Mouse (Mus musculus) neural tube, embryonic 14.5 days (tissue): Measurements from ENCODE around the gene Hnrnpu. TPM values are rescaled to one million over a fixed set of nuclear protein-coding genes. Genes with fewer than 3 reads are reported as not detected.

Experiments
- ATAC-seq: fragments of 200-750 bp; cut with Nextera tagmentation; 2 replicates; pipeline ENCODE4 v1.8.0; 2017; ENCODE audit warnings: low read depth, mild to moderate bottlenecking, moderate TSS enrichment, moderate library complexity
- H3K27ac ChIP-seq: fragments of 300-500 bp; sonication (generic); 2 replicates; pipeline ENCODE4 v1.5.1; 2014; ENCODE audit warnings: low read depth, mild to moderate bottlenecking, control low read depth, low read length, moderate library complexity, mixed read lengths
- H3K27me3 ChIP-seq: fragments of 300-500 bp; sonication (generic); 2 replicates; pipeline ENCODE4 v1.6.1; 2014; ENCODE audit warnings: low read length; ENCODE audit not compliant: control insufficient read depth, insufficient read depth
- H3K36me3 ChIP-seq: fragments of 300-500 bp; sonication (generic); 2 replicates; pipeline ENCODE4 v1.6.1; 2014; ENCODE audit warnings: low read length, mixed read lengths; ENCODE audit not compliant: control insufficient read depth, insufficient read depth
- H3K4me1 ChIP-seq: fragments of 300-500 bp; sonication (generic); 2 replicates; pipeline ENCODE4 v1.6.1; 2014; ENCODE audit warnings: low read length; ENCODE audit not compliant: control insufficient read depth, insufficient read depth
- H3K4me2 ChIP-seq: fragments of 300-500 bp; sonication (generic); 2 replicates; pipeline ENCODE4 v1.6.1; 2014; ENCODE audit warnings: mild to moderate bottlenecking, low read depth, low read length, control low read depth
- H3K4me3 ChIP-seq: fragments of 300-500 bp; sonication (generic); 2 replicates; pipeline ENCODE4 v1.5.1; 2014; ENCODE audit warnings: low read depth, low read length, control low read depth, mixed read lengths
- H3K9ac ChIP-seq: fragments of 300-500 bp; sonication (generic); replicated peaks from 2 replicates; pipeline ENCODE4 v1.6.1; 2014; ENCODE audit warnings: low read depth, mild to moderate bottlenecking, control low read depth, low read length, mixed read lengths
- H3K9me3 ChIP-seq: fragments of 300-500 bp; sonication (generic); 2 replicates; pipeline ENCODE4 v1.6.1; 2016; ENCODE audit warnings: low read length; ENCODE audit not compliant: control insufficient read depth
- WGBS: fragments of 180-500 bp; shearing (Covaris S2); extraction: QIAGEN DNeasy Blood & Tissue Kit; methylation state at CpG from one replicate; pipeline ENCODE4 v1.1.7; 2014; 5-methylcytosine and 5-hydroxymethylcytosine counted together
- polyA plus RNA-seq: library from polyadenylated mRNA; unstranded; fragments of >200 nt; fragmentation: Nextera tagmentation; extraction: Ambion mirVana; gene quantifications from 2 replicates; pipeline ENCODE4 v1.2.1, GENCODE M21; 2014

Gene Hnrnpu
- polyA plus RNA-seq, result 267 and 325 TPM in 2 replicates

DNA sequence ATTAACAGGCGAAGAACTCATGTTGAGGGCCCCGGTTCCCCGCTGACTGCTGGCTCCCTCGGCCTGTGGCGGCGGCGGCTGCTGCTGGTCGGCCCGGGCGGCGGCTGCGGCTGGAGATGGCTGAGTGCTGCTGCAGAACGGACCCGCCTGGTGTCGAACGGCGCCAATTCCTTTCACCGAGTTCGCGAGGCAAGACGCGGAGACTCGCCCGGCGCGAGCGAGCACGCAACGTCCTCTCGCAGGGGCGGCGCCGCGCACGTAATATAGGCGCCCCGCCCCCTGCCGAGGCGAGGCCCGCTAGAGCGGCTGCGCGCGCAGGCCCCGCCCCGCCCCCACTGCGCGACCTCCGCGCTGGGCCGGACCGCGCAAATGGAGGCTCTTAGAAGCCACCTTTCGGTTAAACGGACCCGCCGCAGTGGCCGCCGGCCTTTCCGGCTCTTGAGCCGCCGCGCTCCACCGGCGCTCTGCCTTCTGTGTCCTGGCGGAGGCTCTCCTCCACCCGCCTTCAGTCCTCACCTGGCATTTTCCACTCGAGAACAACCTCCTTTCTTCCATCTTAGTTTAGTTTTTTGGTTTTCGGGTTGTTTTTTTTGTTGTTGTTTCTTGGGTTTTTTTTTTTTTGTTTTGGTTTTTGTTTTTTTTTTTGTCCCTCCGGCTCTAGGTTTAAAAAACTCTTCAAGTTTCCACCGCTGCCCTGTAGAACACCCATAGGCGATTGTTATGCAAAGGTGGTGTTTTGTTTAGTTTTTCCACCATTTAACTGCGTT is at the start of gene Hnrnpu:
Gene Hnrnpu (minus strand): TSS at position 247 of the 767 bp plus-strand sequence.
- Histone ChIP-seq H3K9me3 (no peaks in the 10 kb centered on the region), H3K4me2 (peak within 1 kb of the TSS; percentile 81), H3K27me3 (no peaks in the 10 kb centered on the region), H3K36me3 (peaks cover 17% of the 10 kb centered on the region), H3K4me3 (peak within 1 kb of the TSS; percentile 99), H3K9ac (peak within 1 kb of the TSS; percentile 99), H3K27ac (peak within 1 kb of the TSS; percentile 99), H3K4me1 (peaks cover 14% of the 10 kb centered on the region)
- WGBS, result under 1% methylated on average over 72 of the region's 73 CpGs
- peak; percentile 88 for ATAC-seq

DNA sequence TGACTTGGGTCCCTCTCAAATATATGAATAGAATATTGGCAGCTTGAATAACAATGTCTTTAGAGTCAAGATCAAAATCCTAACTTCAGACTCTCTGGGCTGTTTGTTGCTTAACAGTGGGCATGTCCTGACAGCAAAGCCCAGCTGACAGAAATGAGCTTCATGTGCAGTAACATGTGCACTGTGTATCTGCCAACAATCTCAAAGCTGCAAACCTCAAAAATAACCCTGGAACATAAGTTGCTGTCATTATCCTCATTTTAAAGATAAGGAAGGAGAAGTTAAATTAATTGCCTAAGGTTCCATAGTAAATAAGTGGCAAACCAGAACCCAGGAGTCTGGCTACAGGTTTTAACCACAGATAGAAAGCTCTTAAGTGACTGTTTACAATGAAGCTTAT is 44.6 kb upstream of the Hnrnpu start:
- H3K4me1 ChIP-seq, result no peaks in the 10 kb centered on the region
- no peak for ATAC-seq
- no peaks in the 10 kb centered on the region for H3K9me3 ChIP-seq
- no peak overlapping the region for H3K4me3 ChIP-seq
- no peak overlapping the region for H3K27ac ChIP-seq
- no peak overlapping the region for H3K4me2 ChIP-seq
- no peaks in the 10 kb centered on the region for H3K36me3 ChIP-seq
- H3K27me3 ChIP-seq, result no peaks in the 10 kb centered on the region
- no peak overlapping the region for H3K9ac ChIP-seq

DNA sequence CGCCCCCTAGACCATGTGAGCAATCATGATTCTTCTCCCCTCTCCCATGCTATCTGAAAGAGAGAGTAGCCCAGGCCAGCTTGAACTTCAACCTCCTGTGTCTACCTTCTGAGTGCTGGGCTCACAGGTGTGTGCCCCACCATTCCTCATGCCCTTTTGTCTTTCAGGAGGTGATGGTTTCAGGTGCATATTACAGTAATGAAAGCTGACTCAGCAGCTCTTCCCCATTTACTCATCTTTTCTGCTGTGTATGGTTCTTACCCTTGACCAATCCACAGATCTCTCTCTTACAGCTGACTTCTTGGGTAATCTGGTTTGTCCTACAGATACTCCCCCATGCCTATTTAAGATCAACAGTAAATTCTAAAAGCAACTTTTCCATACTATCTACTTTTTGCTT is 41.6 kb upstream of the Hnrnpu start:
- no peak for ATAC-seq
- 80% methylated on average over 1 of the region's 1 CpGs for WGBS
- Histone ChIP-seq H3K9me3 (no peaks in the 10 kb centered on the region), H3K4me2 (no peak overlapping the region), H3K4me3 (no peak overlapping the region), H3K27ac (no peak overlapping the region), H3K4me1 (no peaks in the 10 kb centered on the region), H3K27me3 (no peaks in the 10 kb centered on the region), H3K36me3 (no peaks in the 10 kb centered on the region), H3K9ac (no peak overlapping the region)

DNA sequence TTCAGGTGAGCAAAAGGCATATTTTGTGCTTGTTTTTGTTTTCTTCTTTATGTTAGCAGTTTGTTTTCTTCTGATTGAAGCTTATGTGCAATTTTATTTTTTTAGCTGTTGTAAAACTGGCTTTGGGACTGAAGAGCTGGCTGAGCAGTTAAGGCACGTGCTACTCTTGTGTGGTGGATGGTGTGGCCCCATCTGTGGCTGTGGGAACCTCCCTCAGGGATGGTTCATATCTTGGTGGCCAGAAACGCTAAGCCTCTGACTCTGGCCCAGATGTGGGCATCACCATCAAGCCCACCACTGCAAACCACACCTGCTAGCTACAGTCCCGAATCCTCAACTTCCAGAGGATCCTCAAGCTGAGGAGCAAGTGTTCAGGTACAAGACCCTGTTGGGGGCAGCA is 40.5 kb upstream of the Hnrnpu start:
- Histone ChIP-seq H3K4me3 (no peak overlapping the region), H3K9ac (no peak overlapping the region), H3K27ac (no peak overlapping the region), H3K27me3 (no peaks in the 10 kb centered on the region), H3K4me2 (no peak overlapping the region), H3K4me1 (no peaks in the 10 kb centered on the region), H3K36me3 (no peaks in the 10 kb centered on the region), H3K9me3 (no peaks in the 10 kb centered on the region)
- no peak for ATAC-seq
- 79% methylated on average over 3 of the region's 3 CpGs for WGBS

DNA sequence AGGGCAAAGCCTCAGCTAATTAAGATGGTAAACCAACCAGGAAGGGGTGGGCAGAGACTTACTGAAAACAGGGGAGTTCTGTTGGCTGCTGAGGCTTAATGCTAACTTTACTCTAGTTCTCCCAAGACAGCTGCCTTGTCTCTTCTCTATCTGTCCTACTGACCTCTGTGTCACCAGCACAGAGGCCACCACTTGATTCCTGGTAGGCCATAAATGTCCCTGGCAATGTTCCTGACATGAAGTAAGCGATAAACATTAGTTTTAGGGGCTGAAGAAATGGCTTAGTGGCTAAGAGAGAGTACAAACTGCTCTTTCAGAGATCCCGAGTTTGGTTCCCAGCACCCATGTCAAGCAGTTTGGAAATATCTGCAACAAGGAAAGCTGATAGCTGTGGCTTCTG is 39.3 kb upstream of the Hnrnpu start:
- Histone ChIP-seq H3K9me3 (no peaks in the 10 kb centered on the region), H3K27ac (no peak overlapping the region), H3K4me3 (no peak overlapping the region), H3K4me1 (no peaks in the 10 kb centered on the region), H3K4me2 (no peak overlapping the region), H3K36me3 (no peaks in the 10 kb centered on the region), H3K9ac (no peak overlapping the region), H3K27me3 (no peaks in the 10 kb centered on the region)
- ATAC-seq, result no peak
- 81% methylated on average over 2 of the region's 2 CpGs for WGBS

DNA sequence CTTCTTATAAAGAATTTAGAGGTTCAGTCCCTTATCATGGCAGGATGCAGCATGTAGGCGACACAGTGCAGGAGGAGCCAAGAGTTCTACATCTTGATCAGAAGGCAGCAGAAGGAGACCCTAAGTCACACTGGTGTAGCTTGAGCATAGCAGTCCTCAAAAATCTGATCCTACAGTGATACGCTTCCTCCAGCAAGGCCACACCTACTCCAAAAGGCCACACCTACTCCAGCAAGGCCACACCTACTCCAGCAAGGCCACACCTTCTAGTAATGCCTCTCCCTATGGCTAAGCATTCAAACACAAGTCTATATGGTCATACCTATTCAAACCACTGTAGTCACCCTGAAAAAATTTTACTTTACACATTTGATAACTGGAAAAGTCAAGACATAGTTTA is 38.5 kb upstream of the Hnrnpu start:
- H3K27ac ChIP-seq, result no peak overlapping the region
- no peaks in the 10 kb centered on the region for H3K36me3 ChIP-seq
- H3K9me3 ChIP-seq, result no peaks in the 10 kb centered on the region
- H3K27me3 ChIP-seq, result no peaks in the 10 kb centered on the region
- H3K4me1 ChIP-seq, result no peaks in the 10 kb centered on the region
- WGBS, result 94% methylated on average over 2 of the region's 2 CpGs
- H3K9ac ChIP-seq, result no peak overlapping the region
- H3K4me2 ChIP-seq, result no peak overlapping the region
- no peak for ATAC-seq
- H3K4me3 ChIP-seq, result no peak overlapping the region

DNA sequence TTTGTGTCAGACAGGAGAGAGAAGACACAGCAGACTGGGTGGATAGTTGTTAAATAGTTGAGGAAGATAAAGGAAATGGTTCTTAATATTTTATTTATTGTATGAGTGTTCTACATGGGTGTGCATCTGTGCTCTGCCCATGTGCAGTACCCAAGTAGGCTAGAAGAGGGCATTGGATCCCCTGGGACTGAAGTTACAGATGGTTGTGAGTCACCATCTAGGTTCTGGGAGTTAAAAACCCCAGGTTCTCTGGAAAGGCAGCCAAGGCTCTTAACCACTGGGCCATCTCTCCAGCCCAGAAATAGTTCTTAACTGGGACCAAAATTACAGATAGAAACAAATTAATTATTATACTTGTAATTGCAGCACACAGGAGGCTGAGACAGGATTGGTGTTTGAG is 37.8 kb upstream of the Hnrnpu start:
- no peak overlapping the region for H3K4me2 ChIP-seq
- no peak for ATAC-seq
- no peaks in the 10 kb centered on the region for H3K4me1 ChIP-seq
- H3K27ac ChIP-seq, result no peak overlapping the region
- H3K36me3 ChIP-seq, result no peaks in the 10 kb centered on the region
- no peaks in the 10 kb centered on the region for H3K9me3 ChIP-seq
- H3K27me3 ChIP-seq, result no peaks in the 10 kb centered on the region
- no peak overlapping the region for H3K9ac ChIP-seq
- H3K4me3 ChIP-seq, result no peak overlapping the region

DNA sequence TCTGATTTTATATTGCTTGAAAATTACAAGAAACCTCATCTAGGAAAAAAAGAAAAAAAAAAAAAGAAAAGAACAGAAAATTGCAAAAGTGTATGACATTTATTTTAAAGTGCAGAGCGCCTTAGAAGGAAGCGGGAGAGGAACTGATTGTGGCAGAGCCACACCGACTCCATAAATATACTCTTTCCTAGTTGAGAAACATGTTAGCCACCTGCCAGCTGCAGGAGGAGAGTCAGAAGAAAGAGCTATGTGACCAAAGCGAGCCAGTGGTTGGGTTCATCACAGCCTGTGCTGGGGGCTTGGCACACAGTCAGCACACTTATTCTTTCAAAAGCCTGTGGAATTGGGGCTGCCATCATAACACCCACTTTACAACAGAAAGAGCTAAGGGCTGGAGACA is 35.1 kb upstream of the Hnrnpu start:
- H3K27me3 ChIP-seq, result no peaks in the 10 kb centered on the region
- no peaks in the 10 kb centered on the region for H3K9me3 ChIP-seq
- no peak overlapping the region for H3K9ac ChIP-seq
- H3K36me3 ChIP-seq, result no peaks in the 10 kb centered on the region
- H3K27ac ChIP-seq, result no peak overlapping the region
- WGBS, result 91% methylated on average over 4 of the region's 4 CpGs
- no peak overlapping the region for H3K4me3 ChIP-seq
- no peak for ATAC-seq
- H3K4me1 ChIP-seq, result 0 out of 2 replicates have a peak, but pooled peaks cover 3% of the 10 kb centered on the region
- no peak overlapping the region for H3K4me2 ChIP-seq

DNA sequence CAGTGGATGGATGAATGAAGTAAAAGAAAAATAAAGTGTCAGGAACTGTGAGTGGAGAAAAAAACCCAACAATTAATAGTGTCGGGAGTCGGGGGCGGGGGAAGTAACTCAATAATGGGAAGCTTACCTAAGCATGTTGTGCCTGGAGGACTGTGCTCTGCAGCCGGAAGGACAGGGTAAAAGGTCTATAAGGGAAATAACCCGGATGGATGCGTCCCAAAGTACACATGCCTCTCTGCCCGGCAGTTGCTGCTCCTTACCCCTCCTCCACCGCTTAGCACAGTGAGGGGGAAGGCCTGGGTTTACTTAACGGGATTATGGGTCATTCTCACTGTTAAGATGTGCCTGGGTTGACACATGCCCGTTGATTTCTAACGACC is 31.7 kb upstream of the Hnrnpu start:
- peak overlapping the region; percentile 58 for H3K9ac ChIP-seq
- whole genome bisulfite sequencing, result 2% methylated on average over 11 of the region's 11 CpGs
- no peaks in the 10 kb centered on the region for H3K36me3 ChIP-seq
- H3K4me3 ChIP-seq, result peak overlapping the region; percentile 45
- H3K4me1 ChIP-seq, result 0 out of 2 replicates have a peak, but pooled peaks cover 3% of the 10 kb centered on the region
- no peaks in the 10 kb centered on the region for H3K27me3 ChIP-seq
- H3K9me3 ChIP-seq, result no peaks in the 10 kb centered on the region
- H3K4me2 ChIP-seq, result peak overlapping the region; percentile 89
- H3K27ac ChIP-seq, result peak overlapping the region; percentile 81
- peak; percentile 83 for ATAC-seq
